Mouse (Mus musculus) kidney, adult 2 months (tissue): Measurements from ENCODE around the gene Rorb. TPM values are rescaled to one million over a fixed set of nuclear protein-coding genes. Genes with fewer than 3 reads are reported as not detected.

Experiments used
- DNase-seq: peaks from one replicate; pipeline ENCODE4 v3.0.0; 2021
- H3K27ac ChIP-seq: fragments of 200-500 bp; 2 replicates; pipeline ENCODE4 v1.5.1; 2012; ENCODE audit warnings: low read depth, low read length, control low read depth, inconsistent platforms; ENCODE audit not compliant: insufficient read depth
- H3K27me3 ChIP-seq: fragments of 200-500 bp; replicated peaks from 2 replicates; pipeline ENCODE4 v1.6.1; 2012; ENCODE audit warnings: mild to moderate bottlenecking, moderate library complexity, low read length, inconsistent platforms; ENCODE audit not compliant: control insufficient read depth, insufficient read depth
- H3K36me3 ChIP-seq: fragments of 200-500 bp; 2 replicates; pipeline ENCODE4 v1.6.1; 2012; ENCODE audit warnings: mild to moderate bottlenecking, moderate library complexity, low read length, inconsistent platforms; ENCODE audit not compliant: control insufficient read depth, insufficient read depth
- H3K4me1 ChIP-seq: fragments of 200-500 bp; 2 replicates; pipeline ENCODE4 v1.6.1; 2011; ENCODE audit warnings: low read length; ENCODE audit not compliant: control insufficient read depth, insufficient read depth
- H3K4me3 ChIP-seq: fragments of 200-500 bp; 2 replicates; pipeline ENCODE4 v1.5.1; 2011; ENCODE audit warnings: mild to moderate bottlenecking, low read depth, low read length, control low read depth; ENCODE audit not compliant: insufficient read depth
- CTCF ChIP-seq: fragments of 200-500 bp; conservative IDR thresholded peaks from 2 replicates; pipeline ENCODE4 v1.5.1; 2011; ENCODE audit warnings: low read depth, mild to moderate bottlenecking, control low read depth, low read length, moderate library complexity, mixed read lengths; ENCODE audit not compliant: insufficient read depth, insufficient read length
- POLR2A ChIP-seq: fragments of 200-500 bp; IDR thresholded peaks from one replicate; pipeline ENCODE4 v1.6.1; 2011; ENCODE audit warnings: low read depth, low read length, control low read depth
- WGBS: fragments of 180-500 bp; shearing (Covaris S2); methylation state at CpG from one replicate; pipeline ENCODE4 v1.1.7; 2018; 5-methylcytosine and 5-hydroxymethylcytosine counted together
- polyA plus RNA-seq: library from polyadenylated mRNA; depleted of rRNA; stranded (reverse); fragments of >200 nt; gene quantifications from 2 replicates; pipeline ENCODE4 v1.2.3, GENCODE M21; 2012; rRNA removed

Rorb gene
- polyA plus RNA-seq = 0.06 and 0.10 TPM in 2 replicates

- Histone ChIP-seq H3K27me3 (no peaks in the 10 kb centered on the region), H3K4me1 (no peaks in the 10 kb centered on the region), H3K27ac (no peak within 1 kb of the TSS), H3K36me3 (no peaks in the 10 kb centered on the region), H3K4me3 (peak within 1 kb of the TSS; percentile 56)
- WGBS = under 1% methylated on average over 25 of the region's 25 CpGs
- no peak for TF ChIP-seq CTCF
- TF ChIP-seq POLR2A = no peak
- peak; percentile 77 for DNase-seq
Measured at GRCm38 (mm10) chr19:19110793-19111427, at the start of gene Rorb. Gene Rorb, minus strand, starts transcription at chr19:19111196.

- no peaks in the 10 kb centered on the region for H3K27me3 ChIP-seq
- no peak overlapping the region for H3K4me3 ChIP-seq
- no peak overlapping the region for H3K27ac ChIP-seq
- H3K36me3 ChIP-seq = no peaks in the 10 kb centered on the region
- no peak for DNase-seq
- whole genome bisulfite sequencing = 65% methylated on average over 6 of the region's 6 CpGs
- no peaks in the 10 kb centered on the region for H3K4me1 ChIP-seq
- TF ChIP-seq POLR2A (no peak), CTCF (no peak)
Measured at GRCm38 (mm10) chr19:19148847-19149246, 37.9 kb upstream of the Rorb start.

DNA sequence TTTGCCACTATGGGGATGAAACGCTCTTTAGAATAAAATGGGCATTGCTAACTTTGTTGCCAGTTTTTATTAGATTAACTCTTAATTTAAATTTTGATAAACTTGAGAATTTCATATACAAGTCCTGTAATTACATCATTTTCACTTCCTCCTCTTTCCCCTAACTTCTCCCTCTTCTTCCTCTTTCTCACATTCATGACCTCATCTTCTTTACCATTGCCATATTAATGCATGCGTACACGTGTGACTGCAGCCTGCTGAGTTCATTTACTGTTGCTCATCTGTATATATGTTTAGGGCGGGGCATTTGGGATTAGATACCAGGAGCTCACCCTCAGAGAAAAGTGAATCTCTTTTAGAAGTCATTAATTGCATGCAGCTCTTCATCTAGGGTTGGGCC is 33.5 kb upstream of the Rorb start:
- WGBS = 86% methylated on average over 4 of the region's 4 CpGs
- no peaks in the 10 kb centered on the region for H3K36me3 ChIP-seq
- no peak overlapping the region for H3K4me3 ChIP-seq
- no peaks in the 10 kb centered on the region for H3K27me3 ChIP-seq
- no peaks in the 10 kb centered on the region for H3K4me1 ChIP-seq
- no peak overlapping the region for H3K27ac ChIP-seq
- no peak for DNase-seq
- TF ChIP-seq POLR2A (no peak), CTCF (no peak)

- Histone ChIP-seq H3K4me3 (no peak overlapping the region), H3K36me3 (no peaks in the 10 kb centered on the region), H3K4me1 (no peaks in the 10 kb centered on the region), H3K27ac (no peak overlapping the region), H3K27me3 (no peaks in the 10 kb centered on the region)
- DNase-seq = no peak
- TF ChIP-seq POLR2A = no peak
- WGBS = 73% methylated on average over 2 of the region's 2 CpGs
Measured at GRCm38 (mm10) chr19:19136856-19137255, 25.9 kb upstream of the Rorb start.

- no peaks in the 10 kb centered on the region for H3K27me3 ChIP-seq
- no peaks in the 10 kb centered on the region for H3K4me1 ChIP-seq
- no peaks in the 10 kb centered on the region for H3K36me3 ChIP-seq
- no peak for DNase-seq
- no peak for TF ChIP-seq POLR2A
- TF ChIP-seq CTCF = no peak
- no peak overlapping the region for H3K4me3 ChIP-seq
- H3K27ac ChIP-seq = no peak overlapping the region
- WGBS = 81% methylated on average over 2 of the region's 2 CpGs
Measured at GRCm38 (mm10) chr19:19135838-19136237, 24.8 kb upstream of the Rorb start.

DNA sequence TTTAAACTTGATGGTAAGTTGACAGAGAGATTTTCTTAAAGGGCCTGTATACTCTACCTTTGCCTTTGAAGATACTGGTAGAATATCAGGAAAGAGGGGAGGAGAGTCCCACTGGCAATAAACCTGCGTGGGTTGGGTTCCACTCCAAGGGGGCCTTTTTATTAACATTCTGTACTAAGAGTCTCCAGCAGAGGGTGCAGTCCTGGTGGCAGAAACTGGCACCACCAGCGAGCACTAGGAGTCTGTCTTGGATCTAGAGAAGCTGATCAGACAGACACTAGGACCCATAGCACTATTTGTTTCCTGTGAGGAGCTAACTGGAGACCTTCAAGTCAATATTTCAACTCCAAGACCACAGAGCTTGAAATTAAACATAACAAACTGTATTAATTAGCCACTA is 11.3 kb upstream of the Rorb start:
- Histone ChIP-seq H3K27ac (no peak overlapping the region), H3K4me3 (no peak overlapping the region), H3K27me3 (no peaks in the 10 kb centered on the region), H3K36me3 (no peaks in the 10 kb centered on the region), H3K4me1 (no peaks in the 10 kb centered on the region)
- TF ChIP-seq CTCF (no peak), POLR2A (no peak)
- no peak for DNase-seq
- 33% methylated on average over 2 of the region's 2 CpGs for WGBS

DNA sequence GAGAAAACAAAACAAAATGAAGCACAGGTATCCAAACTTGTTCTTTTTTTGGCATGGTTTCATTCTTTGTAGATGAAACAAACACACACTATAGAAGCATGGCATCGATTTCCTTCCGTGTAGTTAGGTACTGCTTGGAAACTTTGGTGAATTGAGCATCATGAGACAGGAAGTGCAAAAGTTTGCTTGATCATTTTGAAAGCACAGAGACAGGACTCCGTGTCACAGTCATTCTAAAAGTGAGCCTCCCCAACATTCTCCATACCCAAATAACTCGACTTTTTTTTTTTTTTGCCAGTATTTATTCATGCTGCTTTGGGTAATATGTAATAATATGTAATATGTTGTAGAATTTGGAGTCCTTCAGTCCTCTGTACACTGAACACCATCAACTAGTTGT is 1.2 kb upstream of the Rorb start:
- WGBS = 58% methylated on average over 4 of the region's 4 CpGs
- Histone ChIP-seq H3K27ac (no peak overlapping the region), H3K4me3 (no peak overlapping the region), H3K27me3 (no peaks in the 10 kb centered on the region), H3K36me3 (no peaks in the 10 kb centered on the region), H3K4me1 (no peaks in the 10 kb centered on the region)
- DNase-seq = no peak
- no peak for TF ChIP-seq CTCF
- TF ChIP-seq POLR2A = no peak
